18 mouse cellular contexts compared by ENCODE assay signal in the genomic region with DNA sequence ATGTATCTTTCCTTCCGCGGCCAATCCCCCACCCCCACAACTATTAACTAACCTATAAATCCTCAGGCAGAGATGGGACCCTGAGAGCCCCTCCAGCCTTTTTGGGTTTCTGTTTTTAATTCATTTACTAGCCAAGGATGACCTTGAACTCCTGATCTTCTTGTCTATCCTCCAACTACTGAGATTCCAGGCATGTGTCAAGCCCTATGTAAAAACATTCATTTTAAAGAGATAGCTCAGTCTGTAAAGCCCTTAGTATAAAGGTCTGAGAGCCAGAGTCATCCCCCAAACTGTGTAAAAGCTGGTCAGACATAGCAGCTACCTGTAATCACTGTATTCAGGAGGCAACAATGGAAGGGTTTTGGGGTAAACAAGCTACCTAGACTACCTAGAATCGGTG. TPM values are rescaled to one million over a fixed set of nuclear protein-coding genes. Genes with fewer than 3 reads are reported as not detected.
DNase-seq lines count a peak whose midpoint lies in the region; ATAC-seq and TF ChIP-seq lines count a peak whose summit lies in the region.
"Had no signal": no experiment of that assay in that cellular context is flagged by ENCODE, and none has a peak within 500 bp of the region (broad histone marks: within the 10 kb centered on the region; RNA-seq: fewer than 3 reads in every experiment).

No protein-coding gene starts in this region.

- DNase-seq in heart, adult 2 months: no peak
- DNase-seq in kidney, postnatal 10 days: no peak
- DNase-seq in lung, embryonic 14.5 days: no peak
- DNase-seq in lung, postnatal 14 days: no peak
- no peak for DNase-seq in layer of hippocampus, adult 8-10 months (ENCODE audit: low spot score in 2 of 2)
- DNase-seq: adrenal gland, adult 8-10 months; cerebellum, adult 2 months; kidney, postnatal 36 days; thymus, postnatal 14 days had no signal

- no peaks in the 10 kb centered on the region for H3K27me3 ChIP-seq in heart, embryonic 12.5 days (replicated peaks)
- no peaks in the 10 kb centered on the region for H3K27me3 ChIP-seq in heart, adult 2 months (ENCODE audit: control insufficient read depth, insufficient read depth, low read length)
- H3K27me3 ChIP-seq in kidney, embryonic 15.5 days: no peaks in the 10 kb centered on the region
- no peaks in the 10 kb centered on the region for H3K27me3 ChIP-seq in lung, embryonic 14.5 days (ENCODE audit: insufficient read depth, low read length)
- H3K27me3 ChIP-seq in liver, embryonic 16.5 days (ENCODE audit: control insufficient read depth, insufficient read depth, low read depth, low read length): no peaks in the 10 kb centered on the region; the same call in none of the 2 replicates
- H3K27me3 ChIP-seq: forebrain, embryonic 13.5 days had no signal

- H3K4me3 ChIP-seq in heart, embryonic 12.5 days: no peak overlapping the region
- no peak overlapping the region for H3K4me3 ChIP-seq in heart, adult 2 months
- no peak overlapping the region for H3K4me3 ChIP-seq in kidney, embryonic 15.5 days (replicated peaks)
- H3K4me3 ChIP-seq in lung, embryonic 14.5 days (ENCODE audit: low read depth, low read length): no peak overlapping the region
- H3K4me3 ChIP-seq in liver, embryonic 16.5 days (ENCODE audit: low read depth, low read length): peak overlapping the region; percentile 58
- H3K4me3 ChIP-seq: forebrain, embryonic 13.5 days; neural tube, embryonic 13.5 days had no signal

- no peak for TF ChIP-seq EP300 in heart, adult 2 months (IDR thresholded peaks at IDR 0.05; ENCODE audit: insufficient read depth, low read depth, low read length)

- no peak overlapping the region for H3K27ac ChIP-seq in heart, embryonic 12.5 days (ENCODE audit: poor library complexity, severe bottlenecking)
- H3K27ac ChIP-seq in heart, adult 2 months: no peak overlapping the region
- no peak overlapping the region for H3K27ac ChIP-seq in kidney, embryonic 15.5 days
- no peak overlapping the region for H3K27ac ChIP-seq in lung, embryonic 14.5 days (ENCODE audit: low read depth)
- no peak overlapping the region for H3K27ac ChIP-seq in liver, embryonic 16.5 days (ENCODE audit: low read length)
- H3K27ac ChIP-seq: embryonic facial prominence, embryonic 10.5 days; forebrain, embryonic 13.5 days; hindbrain, embryonic 10.5 days; liver, embryonic 14.5 days; midbrain, embryonic 10.5 days; neural tube, embryonic 13.5 days had no signal

- no peak for ATAC-seq in heart, embryonic 12.5 days (ENCODE audit: insufficient number of reproducible peaks, low FRiP score)
- no peak for ATAC-seq in kidney, embryonic 15.5 days (replicated peaks; ENCODE audit: low FRiP score)
- no peak for ATAC-seq in lung, embryonic 14.5 days (ENCODE audit: insufficient read depth)
- no peak for ATAC-seq in liver, embryonic 16.5 days (ENCODE audit: low read depth)
- ATAC-seq: forebrain, embryonic 13.5 days had no signal

- TF ChIP-seq CTCF in heart, adult 2 months (IDR thresholded peaks at IDR 0.05): no peak
- TF ChIP-seq CTCF in lung, embryonic 14.5 days (IDR thresholded peaks at IDR 0.05; ENCODE audit: low read depth): no peak

- H3K9me3 ChIP-seq in heart, embryonic 12.5 days (replicated peaks): no peaks in the 10 kb centered on the region
- no peaks in the 10 kb centered on the region for H3K9me3 ChIP-seq in kidney, embryonic 15.5 days (replicated peaks)
- no peaks in the 10 kb centered on the region for H3K9me3 ChIP-seq in lung, embryonic 14.5 days (ENCODE audit: low read depth, low read length)
- H3K9me3 ChIP-seq in liver, embryonic 16.5 days (replicated peaks; ENCODE audit: control insufficient read depth, low read length): no peaks in the 10 kb centered on the region
- H3K9me3 ChIP-seq: embryonic facial prominence, embryonic 10.5 days; forebrain, embryonic 13.5 days; hindbrain, embryonic 10.5 days; midbrain, embryonic 10.5 days; neural tube, embryonic 13.5 days had no signal

- H3K9ac ChIP-seq in heart, embryonic 12.5 days: no peak overlapping the region
- H3K9ac ChIP-seq in heart, adult 2 months (ENCODE audit: low read depth, low read length): no peak overlapping the region
- no peak overlapping the region for H3K9ac ChIP-seq in kidney, embryonic 15.5 days
- H3K9ac ChIP-seq in lung, embryonic 14.5 days: no peak overlapping the region
- H3K9ac ChIP-seq in liver, embryonic 16.5 days (ENCODE audit: low read depth, low read length): no peak overlapping the region
- H3K9ac ChIP-seq: forebrain, embryonic 13.5 days; liver, embryonic 14.5 days; neural tube, embryonic 13.5 days had no signal

- no peaks in the 10 kb centered on the region for H3K36me3 ChIP-seq in heart, embryonic 12.5 days
- no peaks in the 10 kb centered on the region for H3K36me3 ChIP-seq in heart, adult 2 months (ENCODE audit: control insufficient read depth, insufficient read depth, low read length)
- no peaks in the 10 kb centered on the region for H3K36me3 ChIP-seq in kidney, embryonic 15.5 days
- H3K36me3 ChIP-seq in lung, embryonic 14.5 days (ENCODE audit: insufficient read depth): no peaks in the 10 kb centered on the region
- no peaks in the 10 kb centered on the region for H3K36me3 ChIP-seq in liver, embryonic 16.5 days (ENCODE audit: control insufficient read depth, insufficient read depth)
- H3K36me3 ChIP-seq: embryonic facial prominence, embryonic 10.5 days; hindbrain, embryonic 10.5 days; midbrain, embryonic 10.5 days; neural tube, embryonic 13.5 days had no signal

- peak overlapping the region; percentile 76 for H3K4me2 ChIP-seq in heart, embryonic 12.5 days
- peak overlapping the region; percentile 90 for H3K4me2 ChIP-seq in kidney, embryonic 15.5 days
- H3K4me2 ChIP-seq in lung, embryonic 14.5 days: peak overlapping the region; percentile 87
- peak overlapping the region; percentile 42; the same call in 1 of the 2 replicates for H3K4me2 ChIP-seq in liver, embryonic 16.5 days (ENCODE audit: low read depth, low read length)
- H3K4me2 ChIP-seq: forebrain, embryonic 13.5 days had no signal

- intact Hi-C loops in heart, adult 2 months (cut with DNase I): no loop called here

- H3K79me2 ChIP-seq in heart, adult 2 months (replicated peaks; ENCODE audit: control insufficient read depth, insufficient read depth, low read length): no peaks in the 10 kb centered on the region

- no peak for TF ChIP-seq POLR2A in heart, adult 2 months (IDR thresholded peaks at IDR 0.05; ENCODE audit: insufficient read depth, low read depth, low read length)

- 70% methylated on average over 3 of the region's 3 CpGs for WGBS in heart, embryonic 12.5 days
- WGBS in heart, adult 2 months: 82% methylated on average over 3 of the region's 3 CpGs
- WGBS in kidney, embryonic 15.5 days: 63% methylated on average over 3 of the region's 3 CpGs
- WGBS in lung, embryonic 14.5 days: 73% methylated on average over 3 of the region's 3 CpGs
- 55% methylated on average over 3 of the region's 3 CpGs for WGBS in liver, embryonic 16.5 days (ENCODE audit: insufficient replicate concordance)

- 0 out of 2 replicates have a peak, but pooled peaks cover 3% of the 10 kb centered on the region for H3K4me1 ChIP-seq in heart, embryonic 12.5 days (replicated peaks)
- no peaks in the 10 kb centered on the region for H3K4me1 ChIP-seq in heart, adult 2 months (ENCODE audit: control insufficient read depth, insufficient read depth, low read length)
- H3K4me1 ChIP-seq in kidney, embryonic 15.5 days: peaks cover 7% of the 10 kb centered on the region; the same call in 1 of the 2 replicates
- no peaks in the 10 kb centered on the region for H3K4me1 ChIP-seq in lung, embryonic 14.5 days (ENCODE audit: insufficient read depth)
- H3K4me1 ChIP-seq in liver, embryonic 16.5 days (ENCODE audit: control insufficient read depth, low read depth, low read length): no peaks in the 10 kb centered on the region

RNA-seq across cellular contexts. Expression of gene Ctsh, which starts 2.0 kb away (rescaled TPM):
- 37.4 and 39.3 TPM in 2 replicates for polyA plus RNA-seq in heart, embryonic 12.5 days (2016; fragmentation: Nextera tagmentation; extraction: Ambion mirVana)
- total RNA-seq in heart, adult 2 months (2021): 10 to 100 TPM; 47.9 to 51.4 TPM
- polyA plus RNA-seq in heart, adult 2 months (2012; rRNA removed): 30.7 and 50.6 TPM in 2 replicates
- 98.2 and 112 TPM in 2 replicates for polyA plus RNA-seq in kidney, embryonic 15.5 days (2015; fragmentation: Nextera tagmentation; extraction: Ambion mirVana)
- 132 and 177 TPM in 2 replicates for polyA plus RNA-seq in lung, embryonic 14.5 days (2014; fragmentation: Nextera tagmentation; extraction: Ambion mirVana)
- 153 and 170 TPM in 2 replicates for polyA plus RNA-seq in liver, embryonic 16.5 days (2015; fragmentation: Nextera tagmentation; extraction: Ambion mirVana)
- 10 to 100 TPM; 11.7 to 56.6 (median 34.5) TPM for total RNA-seq in layer of hippocampus, adult 8-10 months (2022)

RNA-seq across cellular contexts. Expression of gene Morf4l1, which starts 58.7 kb away (rescaled TPM):
- 385 and 388 TPM in 2 replicates for polyA plus RNA-seq in heart, embryonic 12.5 days (2016; fragmentation: Nextera tagmentation; extraction: Ambion mirVana)
- 100 to 1,000 TPM; 213 to 276 TPM for total RNA-seq in heart, adult 2 months (2021)
- polyA plus RNA-seq in heart, adult 2 months (2012; rRNA removed): 119 and 283 TPM in 2 replicates
- 440 and 441 TPM in 2 replicates for polyA plus RNA-seq in kidney, embryonic 15.5 days (2015; fragmentation: Nextera tagmentation; extraction: Ambion mirVana)
- polyA plus RNA-seq in lung, embryonic 14.5 days (2014; fragmentation: Nextera tagmentation; extraction: Ambion mirVana): 416 and 446 TPM in 2 replicates
- 103 and 110 TPM in 2 replicates for polyA plus RNA-seq in liver, embryonic 16.5 days (2015; fragmentation: Nextera tagmentation; extraction: Ambion mirVana)
- total RNA-seq in layer of hippocampus, adult 8-10 months (2022): 100 to 1,000 TPM; 417 to 460 (median 434) TPM
